Mouse (Mus musculus): ENCODE results near the gene Pxt1.
"Not testable (repeated sequence)": the region's sequence is repeated elsewhere in the genome, so short reads cannot be mapped to it uniquely, and the experiment has no call there.

The Pxt1 gene

GRCm38 (mm10) chr17:28943740-28944139 is at the start of gene Pxt1:
Pxt1 (minus strand) TSS chr17:28943840.
- DNase-seq (ENCODE audit: low spot score), result no peak

- not testable (repeated sequence) for DNase-seq (ENCODE audit: low spot score)
These were observed 49.4 kb upstream of the Pxt1 start for GRCm38 (mm10) chr17:28993004-28993403.

- DNase-seq (ENCODE audit: low spot score), result no peak
These were observed 48.5 kb upstream of the Pxt1 start for GRCm38 (mm10) chr17:28992105-28992504.

GRCm38 (mm10) chr17:28991286-28991685 is 47.6 kb upstream of the Pxt1 start:
- no peak for DNase-seq (ENCODE audit: low spot score)

- DNase-seq (ENCODE audit: low spot score), result no peak
These were observed 46.4 kb upstream of the Pxt1 start for GRCm38 (mm10) chr17:28990060-28990459.

- DNase-seq (ENCODE audit: low spot score), result no peak
These were observed 45.4 kb upstream of the Pxt1 start for GRCm38 (mm10) chr17:28988996-28989395.

GRCm38 (mm10) chr17:28988291-28988690 is 44.7 kb upstream of the Pxt1 start:
- DNase-seq (ENCODE audit: low spot score), result no peak

- DNase-seq (ENCODE audit: low spot score), result peak; percentile 77
These were observed 44.1 kb upstream of the Pxt1 start for GRCm38 (mm10) chr17:28987713-28988112.

GRCm38 (mm10) chr17:28986833-28987232 is 43.2 kb upstream of the Pxt1 start:
- DNase-seq (ENCODE audit: low spot score), result peak; percentile 63

- DNase-seq (ENCODE audit: low spot score), result no peak
These were observed 41.2 kb upstream of the Pxt1 start for GRCm38 (mm10) chr17:28984724-28985420.

- DNase-seq (ENCODE audit: low spot score), result no peak
These were observed 39.0 kb upstream of the Pxt1 start for GRCm38 (mm10) chr17:28982591-28982990.

GRCm38 (mm10) chr17:28981081-28981480 is 37.4 kb upstream of the Pxt1 start:
- DNase-seq (ENCODE audit: low spot score), result no peak

GRCm38 (mm10) chr17:28979091-28979490 is 35.5 kb upstream of the Pxt1 start:
- DNase-seq (ENCODE audit: low spot score), result no peak

- no peak for DNase-seq (ENCODE audit: low spot score)
These were observed 26.5 kb upstream of the Pxt1 start for GRCm38 (mm10) chr17:28970122-28970521.

- no peak for DNase-seq (ENCODE audit: low spot score)
These were observed 23.5 kb upstream of the Pxt1 start for GRCm38 (mm10) chr17:28967021-28967610.

- no peak for DNase-seq (ENCODE audit: low spot score)
These were observed 18.0 kb upstream of the Pxt1 start for GRCm38 (mm10) chr17:28961596-28961995.

- no peak for DNase-seq (ENCODE audit: low spot score)
These were observed 17.0 kb upstream of the Pxt1 start for GRCm38 (mm10) chr17:28960597-28960996.

GRCm38 (mm10) chr17:28954416-28954815 is 10.8 kb upstream of the Pxt1 start:
- no peak for DNase-seq (ENCODE audit: low spot score)

- DNase-seq (ENCODE audit: low spot score), result peak; percentile 43
These were observed 9.6 kb upstream of the Pxt1 start for GRCm38 (mm10) chr17:28953251-28953650.

- peak; percentile 92 for DNase-seq (ENCODE audit: low spot score)
These were observed 8.5 kb upstream of the Pxt1 start, which contains the start of gene Kctd20 for GRCm38 (mm10) chr17:28951831-28952799. Kctd20 (plus strand) TSS chr17:28951950.

GRCm38 (mm10) chr17:28950751-28951150 is 7.1 kb upstream of the Pxt1 start:
- no peak for DNase-seq (ENCODE audit: low spot score)

GRCm38 (mm10) chr17:28948661-28949060 is 5.0 kb upstream of the Pxt1 start:
- DNase-seq (ENCODE audit: low spot score), result no peak

Data from embryo, embryonic 10.5 days (tissue).